Mouse (Mus musculus): ENCODE measurements at regions not wholly inside any gene's neighbourhood (a gene's known extent, or its start where the extent isn't known, plus 50 kb on each side); places are given as distances from the start of the nearest gene placed in this dataset.

DNA sequence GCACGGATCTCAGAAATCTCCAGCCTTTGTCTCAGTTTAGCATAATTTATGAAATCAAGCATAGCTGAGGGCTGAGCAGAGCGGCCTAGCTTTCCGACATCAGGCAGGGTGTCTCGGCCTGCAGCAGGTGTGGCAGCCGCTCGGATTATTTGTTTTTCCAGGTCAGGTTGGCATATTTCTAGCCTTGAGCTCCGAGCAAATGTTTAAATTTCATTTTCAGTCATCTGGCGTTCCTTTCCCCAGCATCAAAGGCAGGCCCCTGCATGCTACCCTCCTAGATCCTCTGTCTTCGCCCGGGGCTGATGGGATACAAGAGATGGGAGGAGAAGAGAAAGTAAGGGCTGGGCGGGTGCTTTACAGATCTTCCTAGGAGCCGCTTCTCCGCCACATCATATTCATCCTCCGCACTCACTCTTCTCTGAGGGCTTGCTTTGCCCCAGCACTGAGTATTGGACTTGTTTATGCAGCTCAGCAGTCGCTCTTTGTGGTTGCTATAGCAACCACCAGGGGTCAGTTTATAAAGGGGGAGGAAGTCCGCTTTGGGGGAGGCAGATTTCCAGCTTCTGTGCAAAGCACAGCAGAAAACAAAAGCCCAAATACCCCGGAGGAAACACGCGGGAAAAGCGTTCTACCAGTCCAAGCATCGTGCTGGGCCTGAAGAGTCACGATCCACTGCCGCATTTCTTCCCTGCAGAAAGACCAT, 169.0 kb downstream of the Ly86 start:
- DNase-seq (peak; percentile 80), ATAC-seq (peak; percentile 80)
- H3K27me3 ChIP-seq (ENCODE audit: insufficient read depth, low read length) = peaks cover 6% of the 10 kb centered on the region
- no peak for TF ChIP-seq CTCF (IDR thresholded peaks at IDR 0.05; ENCODE audit: low read depth)
- H3K4me3 ChIP-seq (ENCODE audit: low read depth, low read length) = no peak overlapping the region
- H3K9ac ChIP-seq = peak overlapping the region; percentile 42; the same call in 1 of the 2 replicates
- WGBS = 6% methylated on average over 23 of the region's 23 CpGs
- H3K4me2 ChIP-seq (ENCODE audit: low read depth) = peak overlapping the region; percentile 23
- H3K27ac ChIP-seq (ENCODE audit: low read depth, low read length) = peak overlapping the region; percentile 79
- no peaks in the 10 kb centered on the region for H3K9me3 ChIP-seq (ENCODE audit: low read length)
- no peaks in the 10 kb centered on the region for H3K36me3 ChIP-seq (ENCODE audit: insufficient read depth)
- H3K4me1 ChIP-seq (ENCODE audit: insufficient read depth) = 0 out of 2 replicates have a peak, but pooled peaks cover 5% of the 10 kb centered on the region

DNA sequence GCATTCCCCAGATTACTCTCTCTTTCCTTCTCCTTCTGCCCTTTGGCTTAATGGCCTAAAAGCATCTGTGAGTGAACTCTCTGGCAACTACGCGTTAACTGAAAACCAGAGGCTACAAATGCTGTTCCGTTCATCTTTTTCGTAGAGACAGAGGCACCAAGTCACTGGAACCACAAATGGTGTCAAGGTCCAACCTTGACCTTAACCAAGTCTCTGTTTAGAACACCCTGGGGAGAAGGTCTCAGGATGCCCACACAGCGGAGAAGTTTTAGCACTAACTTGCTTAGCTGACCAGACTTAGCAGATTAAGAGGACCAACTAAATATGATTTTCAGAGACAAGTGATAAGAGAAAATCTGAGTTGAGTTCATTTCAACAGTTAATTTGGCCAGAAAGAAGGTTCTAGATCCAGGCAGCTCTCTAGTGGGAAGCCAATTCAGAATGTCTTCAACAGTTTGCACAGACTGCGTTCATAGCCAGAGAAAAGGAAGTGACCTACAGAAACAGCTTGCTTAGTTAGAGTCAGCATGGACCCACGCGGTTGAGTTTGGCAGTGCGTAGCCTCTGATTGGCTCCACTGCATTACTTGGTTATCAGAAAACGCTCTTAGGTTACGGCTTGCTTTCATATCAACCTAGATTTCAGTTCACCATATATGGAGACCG, 169.8 kb downstream of the Ly86 start:
- H3K27ac ChIP-seq (ENCODE audit: low read depth, low read length) = 0 out of 2 replicates have a peak overlapping the region, but pooled peaks have one; percentile 35
- no peaks in the 10 kb centered on the region for H3K9me3 ChIP-seq (ENCODE audit: low read length)
- no peak overlapping the region for H3K9ac ChIP-seq
- no peak overlapping the region for H3K4me3 ChIP-seq (ENCODE audit: low read depth, low read length)
- H3K4me2 ChIP-seq (ENCODE audit: low read depth) = peak overlapping the region; percentile 23; the same call in 1 of the 2 replicates
- H3K36me3 ChIP-seq (ENCODE audit: insufficient read depth) = no peaks in the 10 kb centered on the region
- DNase-seq = no peak
- 69% methylated on average over 12 of the region's 12 CpGs for WGBS
- TF ChIP-seq CTCF (IDR thresholded peaks at IDR 0.05; ENCODE audit: low read depth) = no peak
- ATAC-seq = no peak
- H3K4me1 ChIP-seq (ENCODE audit: insufficient read depth) = 0 out of 2 replicates have a peak, but pooled peaks cover 4% of the 10 kb centered on the region
- peaks cover 6% of the 10 kb centered on the region for H3K27me3 ChIP-seq (ENCODE audit: insufficient read depth, low read length)

DNA sequence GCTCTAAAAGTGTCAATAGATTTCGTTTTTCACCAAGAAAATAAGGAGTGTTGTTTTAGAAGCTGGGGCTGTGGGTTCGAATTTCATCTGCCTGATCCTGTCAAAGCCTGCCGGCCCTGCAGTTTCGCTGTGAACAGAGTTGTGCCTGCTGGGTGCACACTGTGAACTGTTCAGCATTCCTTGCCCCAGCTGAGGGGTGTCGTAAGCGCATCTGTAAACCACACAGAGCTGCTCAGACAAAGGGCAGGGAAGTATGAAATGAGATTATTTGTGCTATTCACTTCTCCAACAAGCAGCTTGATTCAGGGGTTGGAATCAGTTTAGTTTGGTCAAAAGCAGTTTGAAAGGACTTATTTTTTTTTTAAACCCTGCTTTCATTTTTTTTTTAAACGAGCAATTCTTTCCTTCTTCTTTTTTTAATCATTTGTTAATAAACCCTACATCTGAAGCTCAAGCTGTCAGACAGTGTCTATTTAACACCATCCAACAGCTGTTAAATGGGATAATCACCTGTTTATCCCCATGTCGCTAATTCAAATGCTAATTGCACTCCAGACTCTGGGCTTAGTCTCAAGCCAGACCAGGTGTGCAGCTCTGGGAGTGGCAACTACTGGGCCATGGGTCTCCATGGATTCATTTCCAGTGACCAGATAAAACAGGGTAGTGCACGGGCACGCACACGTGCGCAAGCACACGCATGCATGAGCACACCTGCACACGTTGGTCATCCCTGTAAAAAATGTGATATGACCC, 172.2 kb downstream of the Ly86 start:
- H3K4me3 ChIP-seq (ENCODE audit: low read depth, low read length) = no peak overlapping the region
- ATAC-seq (peak; percentile 50; the same call in 1 of the 2 replicates), DNase-seq (no peak)
- no peak overlapping the region for H3K27ac ChIP-seq (ENCODE audit: low read depth, low read length)
- H3K9ac ChIP-seq = no peak overlapping the region
- no peak overlapping the region for H3K4me2 ChIP-seq (ENCODE audit: low read depth)
- no peaks in the 10 kb centered on the region for H3K36me3 ChIP-seq (ENCODE audit: insufficient read depth)
- peaks cover 6% of the 10 kb centered on the region for H3K27me3 ChIP-seq (ENCODE audit: insufficient read depth, low read length)
- H3K4me1 ChIP-seq (ENCODE audit: insufficient read depth) = 0 out of 2 replicates have a peak, but pooled peaks cover 4% of the 10 kb centered on the region
- WGBS = 21% methylated on average over 14 of the region's 14 CpGs
- TF ChIP-seq CTCF (IDR thresholded peaks at IDR 0.05; ENCODE audit: low read depth) = no peak
- no peaks in the 10 kb centered on the region for H3K9me3 ChIP-seq (ENCODE audit: low read length)

DNA sequence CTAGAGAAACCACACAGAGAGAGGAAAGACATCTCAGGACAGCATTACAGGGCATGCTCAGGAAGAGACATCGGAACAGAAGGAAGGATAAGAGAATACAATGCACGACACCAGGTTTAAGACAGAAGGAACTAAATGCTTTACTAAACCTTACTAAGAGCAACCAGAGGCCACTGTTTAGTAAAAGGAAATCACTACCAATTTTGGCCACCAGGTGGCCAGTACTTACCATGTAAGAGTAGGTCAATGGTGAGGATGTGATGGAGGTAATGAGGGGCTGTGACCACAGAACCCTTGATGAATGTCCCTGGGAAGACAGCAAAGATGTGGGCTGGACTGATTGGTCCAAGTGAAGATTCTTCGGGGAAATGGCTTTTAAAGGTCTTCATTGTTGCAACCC, 174.9 kb downstream of the Ly86 start:
- H3K36me3 ChIP-seq (ENCODE audit: insufficient read depth) = no peaks in the 10 kb centered on the region
- WGBS = 81% methylated on average over 3 of the region's 3 CpGs
- no peaks in the 10 kb centered on the region for H3K9me3 ChIP-seq (ENCODE audit: low read length)
- peak; percentile 27; the same call in 1 of the 2 replicates for TF ChIP-seq CTCF (IDR thresholded peaks at IDR 0.05; ENCODE audit: low read depth)
- 0 out of 2 replicates have a peak, but pooled peaks cover 1% of the 10 kb centered on the region for H3K4me1 ChIP-seq (ENCODE audit: insufficient read depth)
- no peak overlapping the region for H3K27ac ChIP-seq (ENCODE audit: low read depth, low read length)
- H3K4me3 ChIP-seq (ENCODE audit: low read depth, low read length) = no peak overlapping the region
- no peak overlapping the region for H3K9ac ChIP-seq
- H3K4me2 ChIP-seq (ENCODE audit: low read depth) = no peak overlapping the region
- DNase-seq (no peak), ATAC-seq (no peak)
- H3K27me3 ChIP-seq (ENCODE audit: insufficient read depth, low read length) = peaks cover 6% of the 10 kb centered on the region

DNA sequence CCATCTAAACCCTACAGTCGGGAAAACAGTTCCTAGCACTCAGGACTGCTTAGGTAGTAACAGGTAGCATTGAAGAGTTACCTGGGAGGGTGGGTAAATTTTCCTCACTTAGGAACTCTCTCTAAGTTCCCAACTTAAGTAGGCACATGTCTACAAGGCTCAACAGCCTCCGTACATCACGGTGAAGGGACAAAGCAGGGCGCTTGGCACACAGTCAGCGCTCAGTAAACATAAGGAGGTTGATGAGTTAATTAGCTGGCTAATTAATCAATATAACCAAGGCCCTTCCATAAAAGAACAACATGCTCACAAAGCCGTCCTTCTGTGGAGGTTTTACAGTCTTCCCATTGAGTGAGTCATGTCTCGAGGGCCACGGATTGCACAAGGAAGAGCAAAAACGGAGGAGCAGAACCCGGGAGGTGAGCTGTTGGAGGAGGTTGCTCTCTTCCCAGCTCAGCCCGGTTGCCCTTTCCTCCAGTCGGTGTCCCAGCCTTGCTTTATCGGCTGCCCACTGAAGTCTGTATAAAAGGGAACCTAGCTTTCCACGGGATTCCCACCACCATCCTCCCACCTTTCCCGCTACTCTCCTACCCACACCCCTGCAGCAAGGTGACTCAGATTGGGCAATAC, 180.2 kb downstream of the Ly86 start:
- TF ChIP-seq CTCF (IDR thresholded peaks at IDR 0.05; ENCODE audit: low read depth) = no peak
- H3K9ac ChIP-seq = no peak overlapping the region
- H3K9me3 ChIP-seq (ENCODE audit: low read length) = no peaks in the 10 kb centered on the region
- no peak overlapping the region for H3K27ac ChIP-seq (ENCODE audit: low read depth, low read length)
- ATAC-seq (no peak), DNase-seq (no peak)
- peaks cover 6% of the 10 kb centered on the region; the same call in 1 of the 2 replicates for H3K27me3 ChIP-seq (ENCODE audit: insufficient read depth, low read length)
- no peaks in the 10 kb centered on the region for H3K36me3 ChIP-seq (ENCODE audit: insufficient read depth)
- H3K4me3 ChIP-seq (ENCODE audit: low read depth, low read length) = no peak overlapping the region
- WGBS = 49% methylated on average over 15 of the region's 15 CpGs
- H3K4me2 ChIP-seq (ENCODE audit: low read depth) = no peak overlapping the region
- no peaks in the 10 kb centered on the region for H3K4me1 ChIP-seq (ENCODE audit: insufficient read depth)

DNA sequence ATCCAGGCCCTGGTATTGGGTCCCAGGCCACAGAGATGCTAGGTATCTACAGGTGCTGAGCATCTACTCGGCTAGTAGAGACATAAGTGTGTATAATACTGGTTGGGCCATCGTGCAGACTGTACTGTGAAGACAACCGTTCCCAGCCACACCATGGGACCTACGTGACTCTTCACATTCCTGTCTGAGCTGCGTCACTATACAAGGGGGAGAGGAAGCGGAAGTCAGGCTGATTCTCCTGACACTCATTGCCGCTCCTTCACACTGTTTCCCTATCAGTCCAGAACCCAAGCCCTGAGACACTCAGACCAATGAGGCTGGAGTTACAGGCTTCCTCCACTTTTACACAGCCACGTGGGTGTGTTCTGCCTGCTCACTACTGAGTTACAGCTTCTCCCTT, 181.1 kb downstream of the Ly86 start:
- Histone ChIP-seq H3K36me3 (ENCODE audit: insufficient read depth) (no peaks in the 10 kb centered on the region), H3K27me3 (ENCODE audit: insufficient read depth, low read length) (peaks cover 6% of the 10 kb centered on the region; the same call in 1 of the 2 replicates), H3K4me2 (ENCODE audit: low read depth) (no peak overlapping the region), H3K9ac (no peak overlapping the region), H3K4me1 (ENCODE audit: insufficient read depth) (no peaks in the 10 kb centered on the region), H3K9me3 (ENCODE audit: low read length) (no peaks in the 10 kb centered on the region), H3K4me3 (ENCODE audit: low read depth, low read length) (no peak overlapping the region), H3K27ac (ENCODE audit: low read depth, low read length) (no peak overlapping the region)
- TF ChIP-seq CTCF (IDR thresholded peaks at IDR 0.05; ENCODE audit: low read depth) = no peak
- ATAC-seq = no peak
- WGBS = 86% methylated on average over 8 of the region's 8 CpGs
- DNase-seq = no peak

Data from forebrain, postnatal 0 days (tissue).